Mouse (Mus musculus): ENCODE measurements around the gene Mageh1. TPM values are rescaled to one million over a fixed set of nuclear protein-coding genes. Genes with fewer than 3 reads are reported as not detected.
"Not testable (repeated sequence)": the region's sequence is repeated elsewhere in the genome, so short reads cannot be mapped to it uniquely, and the experiment has no call there.

Gene Mageh1
- polyA plus RNA-seq (2015; fragmentation: Nextera tagmentation; extraction: Ambion mirVana) = 41.6 and 47.4 TPM in 2 replicates

DNA sequence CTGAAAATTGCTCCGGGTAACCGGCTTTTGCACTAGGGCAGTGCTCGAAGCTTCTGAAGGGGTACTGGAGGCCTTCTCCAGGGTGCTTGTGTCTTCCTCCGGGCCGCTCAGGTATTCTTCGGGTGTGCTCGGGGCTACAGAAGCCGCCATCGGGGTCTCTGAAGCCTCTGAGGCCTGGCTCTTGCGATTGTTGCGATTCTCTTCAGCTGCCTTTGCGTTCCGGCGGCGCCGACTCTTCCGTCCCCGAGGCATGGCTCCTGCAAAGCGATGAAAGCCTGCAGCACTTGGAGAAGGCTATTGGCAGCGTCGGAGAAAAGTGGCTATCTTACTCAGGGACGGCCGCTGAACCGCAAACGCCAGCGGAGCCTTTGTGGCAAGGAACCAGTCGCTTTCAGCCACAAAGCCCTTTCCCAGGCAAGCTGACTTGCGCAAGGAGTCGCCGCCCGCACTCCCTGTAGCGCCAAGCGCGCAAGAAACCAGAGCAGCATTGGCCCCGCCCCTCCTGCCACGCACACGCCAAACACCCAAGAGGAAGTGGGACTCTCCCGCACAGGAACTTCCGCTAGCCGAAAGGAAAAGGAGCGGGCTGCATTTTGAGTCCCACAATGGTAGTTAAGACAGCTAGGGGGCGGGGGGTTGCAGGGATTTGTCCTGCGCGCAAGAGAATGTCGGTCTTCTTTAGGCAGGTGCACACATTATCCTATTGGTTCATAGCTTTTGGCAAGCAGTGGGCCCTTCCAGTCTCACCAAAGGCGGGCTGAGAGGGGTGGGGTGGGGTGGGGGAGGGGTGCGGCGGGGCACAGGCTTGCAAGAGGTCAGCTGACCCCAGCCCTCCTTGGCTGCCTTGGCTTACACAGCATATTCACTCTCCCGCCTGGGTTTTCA, at the start of gene Mageh1:
Gene Mageh1, minus strand, starts transcription at position 489 of the 885 bp plus-strand sequence.
- WGBS = 20% methylated on average over 48 of the region's 49 CpGs
- Histone ChIP-seq H3K27me3 (replicated peaks) (0 out of 2 replicates have a peak, but pooled peaks cover 6% of the 10 kb centered on the region), H3K4me1 (no peaks in the 10 kb centered on the region), H3K36me3 (no peaks in the 10 kb centered on the region), H3K9me3 (no peaks in the 10 kb centered on the region), H3K4me2 (peak within 1 kb of the TSS; percentile 56), H3K27ac (peak within 1 kb of the TSS; percentile 84), H3K4me3 (replicated peaks) (peak within 1 kb of the TSS; percentile 53), H3K9ac (peak within 1 kb of the TSS; percentile 39; the same call in 1 of the 2 replicates)
- peak; percentile 93 for ATAC-seq (ENCODE audit: insufficient read depth, low FRiP score, low read depth)

- ATAC-seq (ENCODE audit: insufficient read depth, low FRiP score, low read depth) = peak; percentile 78
- not testable (repeated sequence) for H3K36me3 ChIP-seq; H3K27me3 ChIP-seq (replicated peaks); H3K9ac ChIP-seq; H3K4me1 ChIP-seq; H3K27ac ChIP-seq; H3K9me3 ChIP-seq
- 24% methylated on average over 8 of the region's 22 CpGs for WGBS
- Histone ChIP-seq H3K4me2 (peak overlapping the region; percentile 56), H3K4me3 (replicated peaks) (peak overlapping the region; percentile 53)
These were observed 783 bp upstream of the Mageh1 start for GRCm38 (mm10) chrX:153037972-153038744.

- H3K4me3 ChIP-seq (replicated peaks); H3K9me3 ChIP-seq; H3K4me2 ChIP-seq; ATAC-seq (ENCODE audit: insufficient read depth, low FRiP score, low read depth); H3K36me3 ChIP-seq; H3K4me1 ChIP-seq; H3K27me3 ChIP-seq (replicated peaks); H3K27ac ChIP-seq; H3K9ac ChIP-seq: not testable (repeated sequence)
These were observed 5.8 kb downstream of the Mageh1 start for GRCm38 (mm10) chrX:153031547-153031946.

GRCm38 (mm10) chrX:153025709-153026108, 11.7 kb downstream of the Mageh1 start:
- H3K27ac ChIP-seq; H3K4me1 ChIP-seq; H3K4me3 ChIP-seq (replicated peaks); H3K36me3 ChIP-seq; H3K9me3 ChIP-seq; H3K27me3 ChIP-seq (replicated peaks); H3K9ac ChIP-seq; H3K4me2 ChIP-seq; ATAC-seq (ENCODE audit: insufficient read depth, low FRiP score, low read depth): not testable (repeated sequence)
- 93% methylated on average over 2 of the region's 3 CpGs for WGBS

- ATAC-seq (ENCODE audit: insufficient read depth, low FRiP score, low read depth); H3K4me2 ChIP-seq; H3K27me3 ChIP-seq (replicated peaks); H3K4me1 ChIP-seq; H3K9ac ChIP-seq; H3K9me3 ChIP-seq; H3K4me3 ChIP-seq (replicated peaks); H3K36me3 ChIP-seq; H3K27ac ChIP-seq: not testable (repeated sequence)
- WGBS = no CpG with 5 or more reads among the region's 3 CpGs
These were observed 12.1 kb downstream of the Mageh1 start for GRCm38 (mm10) chrX:153025255-153025654.

DNA sequence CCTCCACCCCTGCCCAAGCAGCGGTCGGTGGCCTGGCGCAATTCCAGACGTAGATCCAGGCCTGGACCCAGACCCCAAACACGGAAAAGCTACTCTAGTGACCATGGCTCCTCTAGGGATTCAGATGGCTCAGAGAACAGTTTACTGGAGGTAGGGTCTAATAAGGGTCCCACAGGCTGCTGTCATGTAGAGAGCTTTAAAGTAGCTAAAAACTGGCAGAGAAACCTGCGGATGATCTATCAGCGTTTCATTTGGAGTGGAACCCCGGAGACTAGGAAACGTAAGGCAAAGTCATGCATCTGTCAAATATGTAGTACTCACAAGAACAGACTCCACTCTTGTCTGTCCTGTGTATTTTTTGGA, 29.7 kb downstream of the Mageh1 start:
- WGBS = 25% methylated on average over 9 of the region's 9 CpGs

GRCm38 (mm10) chrX:153007021-153007684, 30.2 kb downstream of the Mageh1 start:
- H3K9ac ChIP-seq = peak overlapping the region; percentile 22; the same call in 1 of the 2 replicates
- ATAC-seq (ENCODE audit: insufficient read depth, low FRiP score, low read depth) = peak; percentile 89
- no peaks in the 10 kb centered on the region for H3K27me3 ChIP-seq (replicated peaks)
- peak overlapping the region; percentile 48; the same call in 1 of the 2 replicates for H3K27ac ChIP-seq
- no peaks in the 10 kb centered on the region for H3K9me3 ChIP-seq
- peak overlapping the region; percentile 60 for H3K4me2 ChIP-seq
- H3K4me3 ChIP-seq (replicated peaks) = peak overlapping the region; percentile 56
- H3K36me3 ChIP-seq = no peaks in the 10 kb centered on the region
- 23% methylated on average over 55 of the region's 58 CpGs for WGBS
- H3K4me1 ChIP-seq = no peaks in the 10 kb centered on the region

More for the DNA sequence above, 29.7 kb downstream of the Mageh1 start:
- Histone ChIP-seq H3K27me3 (replicated peaks) (no peaks in the 10 kb centered on the region), H3K9ac (no peak overlapping the region), H3K9me3 (no peaks in the 10 kb centered on the region), H3K27ac (no peak overlapping the region), H3K36me3 (no peaks in the 10 kb centered on the region), H3K4me3 (replicated peaks) (peak overlapping the region; percentile 56), H3K4me1 (no peaks in the 10 kb centered on the region), H3K4me2 (peak overlapping the region; percentile 60)
- ATAC-seq (ENCODE audit: insufficient read depth, low FRiP score, low read depth) = no peak

- no peaks in the 10 kb centered on the region for H3K36me3 ChIP-seq
- peak within 1 kb of the TSS; percentile 60 for H3K4me2 ChIP-seq
- H3K9ac ChIP-seq = peak within 1 kb of the TSS; percentile 22; the same call in 1 of the 2 replicates
- 19% methylated on average over 23 of the region's 23 CpGs for WGBS
- H3K27me3 ChIP-seq (replicated peaks) = no peaks in the 10 kb centered on the region
- ATAC-seq (ENCODE audit: insufficient read depth, low FRiP score, low read depth) = no peak; the same call in 1 of the 2 replicates
- H3K4me3 ChIP-seq (replicated peaks) = peak within 1 kb of the TSS; percentile 56
- H3K9me3 ChIP-seq = no peaks in the 10 kb centered on the region
- peak within 1 kb of the TSS; percentile 48; the same call in 1 of the 2 replicates for H3K27ac ChIP-seq
- H3K4me1 ChIP-seq = no peaks in the 10 kb centered on the region
These were observed 31.0 kb downstream of the Mageh1 start, which contains the start of gene Usp51 for GRCm38 (mm10) chrX:153006387-153006841. Gene Usp51, plus strand, starts transcription at chrX:153006469.

DNA sequence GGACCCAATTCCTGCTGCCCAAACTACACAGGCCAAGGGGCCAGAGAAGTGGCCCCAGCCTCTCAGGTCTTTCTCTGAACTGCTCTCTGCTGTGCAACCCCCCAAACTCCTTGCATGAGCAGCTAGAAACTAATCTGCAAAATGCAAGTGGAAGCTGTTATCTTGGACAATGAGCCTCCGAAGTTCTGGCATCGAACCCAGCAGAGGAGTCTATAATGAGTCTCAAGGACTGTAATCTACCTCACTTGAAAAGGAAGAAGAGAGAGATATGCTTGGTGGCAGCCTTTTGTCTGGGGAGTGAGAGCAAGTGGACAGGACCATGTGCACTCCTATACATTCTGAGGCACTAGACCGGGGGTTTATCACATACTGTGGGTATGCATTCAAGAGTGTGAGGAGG, 41.3 kb downstream of the Mageh1 start:
- H3K4me2 ChIP-seq; H3K27me3 ChIP-seq (replicated peaks); ATAC-seq (ENCODE audit: insufficient read depth, low FRiP score, low read depth); H3K4me3 ChIP-seq (replicated peaks); H3K9ac ChIP-seq; H3K4me1 ChIP-seq; H3K36me3 ChIP-seq; H3K9me3 ChIP-seq; H3K27ac ChIP-seq: not testable (repeated sequence)
- WGBS = no CpG with 5 or more reads among the region's 3 CpGs

GRCm38 (mm10) chrX:152989852-152990251, 47.5 kb downstream of the Mageh1 start:
- not testable (repeated sequence) for H3K9me3 ChIP-seq; H3K4me1 ChIP-seq; ATAC-seq (ENCODE audit: insufficient read depth, low FRiP score, low read depth); H3K9ac ChIP-seq; H3K4me2 ChIP-seq; H3K4me3 ChIP-seq (replicated peaks); H3K36me3 ChIP-seq; H3K27ac ChIP-seq; H3K27me3 ChIP-seq (replicated peaks)
